Mouse (Mus musculus) liver, embryonic 14.5 days (tissue): Measurements from ENCODE around the gene Cemip. TPM values are rescaled to one million over a fixed set of nuclear protein-coding genes. Genes with fewer than 3 reads are reported as not detected.

Experiments
- ATAC-seq: fragments of 200-750 bp; cut with Nextera tagmentation; 2 replicates; pipeline ENCODE4 v1.8.0; 2017; ENCODE audit warnings: moderate number of reproducible peaks, mild to moderate bottlenecking, moderate library complexity; ENCODE audit not compliant: insufficient read depth
- DNase-seq, 3 experiments: peaks; one replicate each; pipeline ENCODE4 v3.0.0-alpha.2; 2012 to 2013; ENCODE audit warnings: low read depth in 3 of 3, low spot score in 3 of 3
- H3K27ac ChIP-seq: fragments of 300-500 bp; sonication (generic); 2 replicates; pipeline ENCODE4 v1.5.1; 2014; ENCODE audit warnings: moderate library complexity, mild to moderate bottlenecking, control low read depth, inconsistent platforms
- H3K27me3 ChIP-seq: fragments of 300-500 bp; sonication (generic); 2 replicates; pipeline ENCODE4 v1.6.1; 2014; ENCODE audit warnings: mild to moderate bottlenecking, low read length, moderate library complexity; ENCODE audit not compliant: control insufficient read depth, insufficient read depth
- H3K36me3 ChIP-seq: fragments of 300-500 bp; sonication (generic); replicated peaks from 2 replicates; pipeline ENCODE4 v1.6.1; 2014; ENCODE audit warnings: low read depth; ENCODE audit not compliant: control insufficient read depth, insufficient read depth
- H3K4me1 ChIP-seq, 2 experiments: fragments of 200-500 bp in 1 of 2; fragments of 300-500 bp in 1 of 2; sonication (generic) in 1 of 2; replicated peaks; 2 replicates each; pipeline ENCODE4 v1.6.1; 2012 to 2014; ENCODE audit warnings: antibody characterized with exemption in 1 of 2, inconsistent platforms in 1 of 2, low read length in 1 of 2; ENCODE audit not compliant: control insufficient read depth in 2 of 2, insufficient read depth in 2 of 2
- H3K4me2 ChIP-seq: fragments of 300-500 bp; sonication (generic); 2 replicates; pipeline ENCODE4 v1.6.1; 2014; ENCODE audit warnings: low read depth, mild to moderate bottlenecking, control low read depth, moderate library complexity
- H3K4me3 ChIP-seq, 2 experiments: fragments of 200-500 bp in 1 of 2; fragments of 300-500 bp in 1 of 2; sonication (generic) in 1 of 2; 2 replicates each; pipeline ENCODE4 v1.5.1; 2012 to 2014; ENCODE audit warnings: low read depth in 2 of 2, low read length in 2 of 2, mild to moderate bottlenecking in 2 of 2, control low read depth in 1 of 2, inconsistent platforms in 1 of 2, moderate library complexity in 1 of 2; ENCODE audit not compliant: insufficient read depth in 1 of 2
- H3K9ac ChIP-seq: fragments of 300-500 bp; sonication (generic); replicated peaks from 2 replicates; pipeline ENCODE4 v1.6.1; 2014; ENCODE audit warnings: mild to moderate bottlenecking, control low read depth, moderate library complexity
- H3K9me3 ChIP-seq: fragments of 300-500 bp; sonication (generic); 2 replicates; pipeline ENCODE4 v1.6.1; 2016; ENCODE audit warnings: low read length, mixed read lengths; ENCODE audit not compliant: control insufficient read depth
- CTCF ChIP-seq: IDR thresholded peaks from 2 replicates; pipeline ENCODE4 v1.5.1; 2016; ENCODE audit warnings: antibody characterized with exemption, low read depth, control low read depth
- EP300 ChIP-seq: IDR thresholded peaks from 2 replicates; pipeline ENCODE4 v1.6.1; 2016; ENCODE audit warnings: antibody characterized with exemption, low read depth
- WGBS: fragments of 180-500 bp; shearing (Covaris S2); extraction: QIAGEN DNeasy Blood & Tissue Kit; methylation state at CpG from one replicate; pipeline ENCODE4 v1.1.7; 2014; ENCODE audit not compliant: insufficient replicate concordance; 5-methylcytosine and 5-hydroxymethylcytosine counted together
- polyA plus RNA-seq, 2 experiments: library from polyadenylated mRNA; depleted of rRNA in 1 of 2; stranded (reverse) in 1 of 2; unstranded in 1 of 2; fragments of >200 nt; fragmentation: Nextera tagmentation in 1 of 2; extraction: Ambion mirVana in 1 of 2; gene quantifications; 2 replicates each; pipeline versions ENCODE4 v1.2.1 to v1.2.3; 2012 to 2014

Gene Cemip
- polyA plus RNA-seq, 2 experiments: 0.02 to 0.06 TPM

GRCm38 (mm10) chr7:83900519-83900918, 185.8 kb downstream of the Cemip start:
- TF ChIP-seq CTCF: no peak
- no peak for TF ChIP-seq EP300
- no peak for DNase-seq
- Histone ChIP-seq H3K4me3 (no peak overlapping the region), H3K27ac (no peak overlapping the region), H3K4me2 (no peak overlapping the region), H3K27me3 (no peaks in the 10 kb centered on the region), H3K36me3 (peaks cover 45% of the 10 kb centered on the region), H3K9me3 (no peaks in the 10 kb centered on the region), H3K9ac (no peak overlapping the region), H3K4me1 (peaks cover 29 to 40% of the 10 kb centered on the region in 2 experiments)
- ATAC-seq: no peak
- WGBS: 77% methylated on average over 3 of the region's 3 CpGs

DNA sequence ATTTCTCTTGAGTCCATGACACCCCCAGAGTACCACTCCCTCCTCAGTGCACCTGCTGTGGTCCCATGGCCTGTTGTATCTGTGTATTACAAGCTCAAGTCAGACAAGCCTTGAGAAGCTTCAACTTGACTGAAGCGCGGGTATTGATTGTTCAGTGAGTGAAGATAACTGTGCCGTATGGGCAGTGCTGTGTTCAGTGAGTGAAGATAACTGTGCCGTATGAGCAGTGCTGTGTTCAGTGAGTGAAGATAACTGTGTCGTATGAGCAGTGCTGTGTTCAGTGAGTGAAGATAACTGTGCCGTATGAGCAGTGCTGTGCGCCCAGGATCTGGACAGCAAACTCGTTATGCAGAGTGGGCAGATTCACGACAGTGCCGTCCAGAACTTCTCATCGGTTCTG, 188.0 kb downstream of the Cemip start:
- Histone ChIP-seq H3K36me3 (peaks cover 51% of the 10 kb centered on the region), H3K4me2 (peak overlapping the region; percentile 62), H3K9me3 (no peaks in the 10 kb centered on the region), H3K4me3 (0 out of 4 replicates have a peak overlapping the region, but pooled peaks have one; percentile 1 to 3), H3K4me1 (peaks cover 39 to 48% of the 10 kb centered on the region in 2 experiments), H3K9ac (no peak overlapping the region), H3K27me3 (no peaks in the 10 kb centered on the region), H3K27ac (peak overlapping the region; percentile 66)
- 18% methylated on average over 11 of the region's 11 CpGs for WGBS
- ATAC-seq: peak; percentile 97
- TF ChIP-seq CTCF (no peak), EP300 (peak; percentile 95)
- peak in 1 of 3 experiments; percentile 72 for DNase-seq

GRCm38 (mm10) chr7:83896077-83896740, 190.1 kb downstream of the Cemip start:
- H3K9me3 ChIP-seq: no peaks in the 10 kb centered on the region
- DNase-seq: no peak
- no peak for ATAC-seq
- H3K27ac ChIP-seq: no peak overlapping the region
- TF ChIP-seq EP300 (no peak), CTCF (no peak)
- H3K4me2 ChIP-seq: no peak overlapping the region
- no peak overlapping the region for H3K4me3 ChIP-seq
- H3K27me3 ChIP-seq: no peaks in the 10 kb centered on the region
- H3K4me1 ChIP-seq: peaks cover 46 to 47% of the 10 kb centered on the region in 2 experiments
- WGBS: 34% methylated on average over 5 of the region's 5 CpGs
- peaks cover 48% of the 10 kb centered on the region for H3K36me3 ChIP-seq
- peak overlapping the region; percentile 9; the same call in 1 of the 2 replicates for H3K9ac ChIP-seq

GRCm38 (mm10) chr7:83894348-83894747, 192.0 kb downstream of the Cemip start:
- Histone ChIP-seq H3K9me3 (no peaks in the 10 kb centered on the region), H3K27ac (no peak overlapping the region), H3K4me1 (peaks cover 50 to 51% of the 10 kb centered on the region in 2 experiments), H3K36me3 (peaks cover 35% of the 10 kb centered on the region), H3K9ac (no peak overlapping the region), H3K4me3 (peak overlapping the region in 1 of 2 experiments; percentile 9; a peak in 1 of 4 replicates), H3K4me2 (peak overlapping the region; percentile 82), H3K27me3 (no peaks in the 10 kb centered on the region)
- no peak for TF ChIP-seq EP300
- peak; percentile 41 for TF ChIP-seq CTCF
- 90% methylated on average over 1 of the region's 1 CpGs for WGBS
- ATAC-seq (no peak), DNase-seq (no peak)

- Histone ChIP-seq H3K9me3 (no peaks in the 10 kb centered on the region), H3K4me1 (peaks cover 35 to 36% of the 10 kb centered on the region in 2 experiments), H3K9ac (peak overlapping the region; percentile 86), H3K27me3 (no peaks in the 10 kb centered on the region), H3K4me2 (peak overlapping the region; percentile 82), H3K4me3 (peak overlapping the region; percentile 75 to 92), H3K27ac (peak overlapping the region; percentile 69), H3K36me3 (peaks cover 19% of the 10 kb centered on the region)
- no peak for TF ChIP-seq EP300
- no peak for TF ChIP-seq CTCF
- DNase-seq: no peak
- no peak for ATAC-seq
- WGBS: 0% methylated on average over 21 of the region's 21 CpGs
Measured at GRCm38 (mm10) chr7:83892333-83892669, 194.0 kb downstream of the Cemip start.
